Mouse (Mus musculus) ovary, postnatal 10 days (tissue): Measurements from ENCODE around the gene Anks1b.
A peak's percentile ranks its signal among the peaks of the same experiment; 100 is the strongest.

Experiments
- DNase-seq: peaks from one replicate; pipeline ENCODE4 v3.0.0; 2022; ENCODE audit warnings: low spot score

The Anks1b gene

DNA sequence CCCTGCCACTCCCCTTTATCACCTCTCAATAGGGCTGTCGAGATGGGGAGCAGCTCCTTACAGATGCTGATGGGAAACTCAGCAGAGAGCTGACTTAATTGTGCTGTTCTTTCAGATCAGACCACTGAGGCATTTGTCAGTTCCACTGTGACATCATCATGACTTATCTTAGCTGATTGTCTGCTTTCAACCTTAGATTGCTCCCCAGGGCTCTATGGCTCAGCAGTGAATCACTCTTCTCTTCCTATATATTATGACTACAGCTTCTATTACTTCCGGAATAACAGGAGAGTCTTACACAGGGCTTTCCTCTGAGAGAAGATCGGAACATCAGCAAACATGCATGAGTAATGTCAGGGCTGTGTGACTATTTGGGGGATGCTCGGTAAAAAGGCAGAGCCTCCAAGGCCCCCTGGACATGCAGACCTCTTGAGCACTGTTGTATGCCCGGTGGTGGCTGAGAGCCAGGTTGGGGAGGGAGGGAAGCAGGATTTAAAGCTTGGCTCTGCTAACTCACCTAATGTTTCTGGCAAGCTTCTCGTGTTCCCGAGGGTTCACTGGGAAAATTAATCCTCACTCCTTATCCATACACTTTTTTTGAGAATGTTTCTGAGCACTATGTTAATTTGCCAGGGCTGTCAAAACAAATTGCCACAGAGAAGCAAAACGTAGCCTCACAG, 936.7 kb downstream of the Anks1b start:
- no peak for DNase-seq

DNA sequence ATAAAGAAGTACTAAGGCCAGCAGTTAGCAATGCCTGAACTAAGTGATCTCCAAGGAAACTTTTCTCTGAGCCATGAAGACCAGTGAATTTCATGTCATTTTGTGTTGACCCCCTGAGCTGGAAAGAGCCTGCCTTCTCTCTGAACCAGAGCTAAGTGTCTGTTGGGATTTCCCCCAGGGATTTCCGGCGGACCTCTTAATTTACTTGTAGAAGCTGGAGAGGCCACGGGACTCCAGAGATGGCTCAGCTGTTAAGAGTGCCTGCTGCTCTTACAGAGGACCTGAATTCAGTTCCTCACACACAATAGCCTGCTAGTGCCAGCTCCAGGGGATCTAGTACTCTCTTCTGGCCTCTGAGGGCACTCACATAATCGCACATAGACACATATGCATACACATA, 938.1 kb downstream of the Anks1b start:
- DNase-seq: no peak

DNA sequence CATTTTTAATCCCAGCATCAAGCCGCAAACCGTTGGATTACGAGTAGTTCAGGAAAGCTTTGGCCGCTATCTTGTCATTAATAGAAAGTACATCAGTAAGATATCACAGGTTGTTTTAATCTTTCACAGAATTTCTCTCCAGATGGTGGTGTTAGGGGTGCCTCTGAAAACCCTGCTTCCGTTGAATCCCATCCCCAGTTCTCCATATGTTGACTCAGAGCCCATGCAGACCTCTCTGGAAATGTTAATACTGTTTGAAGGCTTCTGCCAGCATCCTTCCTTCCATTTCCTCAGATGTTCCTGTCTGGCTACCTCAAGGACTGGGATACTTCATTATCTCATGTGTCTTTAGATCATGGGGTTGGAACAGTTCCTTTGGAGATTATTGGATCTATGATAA, 940.0 kb downstream of the Anks1b start:
- no peak for DNase-seq

DNA sequence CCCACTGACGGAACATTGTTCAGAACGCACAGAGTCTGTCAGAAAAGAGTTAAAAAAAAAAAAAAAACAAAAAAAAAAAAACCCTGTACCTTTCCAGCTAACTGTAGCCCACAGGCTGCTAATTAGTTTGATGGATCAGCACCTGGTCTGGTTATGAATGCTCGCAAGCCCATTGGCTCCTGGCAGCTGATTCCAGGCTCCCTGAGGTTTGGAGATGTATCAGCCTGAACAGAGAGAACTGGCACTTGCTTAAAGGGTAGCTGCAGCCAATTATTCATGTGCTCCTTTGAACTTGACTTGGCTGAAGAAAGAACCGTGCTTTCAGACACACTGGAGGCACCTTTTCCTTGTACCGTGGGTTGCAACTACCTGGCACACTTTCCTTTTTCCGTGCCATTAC, 941.1 kb downstream of the Anks1b start:
- no peak for DNase-seq

DNA sequence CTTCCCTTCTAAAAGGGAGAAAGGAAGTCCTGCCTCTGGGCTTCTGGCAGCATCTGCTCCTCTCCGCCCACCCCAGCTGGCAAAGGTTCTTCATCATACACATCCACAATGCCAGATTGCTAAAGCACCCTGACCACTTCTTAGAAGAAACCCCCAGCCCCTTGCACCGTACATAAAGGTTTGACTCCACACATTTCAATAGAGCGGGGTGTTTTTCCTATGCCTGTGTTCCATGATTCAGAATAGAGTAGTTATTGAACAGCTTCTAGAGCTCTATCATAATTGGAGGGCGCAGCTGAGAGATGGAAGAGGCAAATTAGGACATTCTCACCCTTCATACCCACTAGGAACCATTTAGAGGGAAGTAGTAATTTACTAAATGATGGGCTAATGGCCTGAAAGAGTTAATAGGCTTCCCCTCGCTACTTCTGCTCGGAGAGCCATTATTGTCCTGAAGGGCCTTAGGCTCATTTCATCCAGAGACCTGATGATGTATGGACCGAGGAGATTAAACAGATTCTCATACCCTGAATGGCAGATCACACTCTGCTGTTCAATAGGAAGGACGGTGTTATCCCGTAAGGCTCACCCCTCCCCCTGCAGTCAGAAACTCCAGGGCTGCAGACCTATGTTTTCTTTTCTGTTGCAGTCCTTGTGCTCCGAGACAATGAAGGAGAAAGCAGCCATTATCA, 945.1 kb downstream of the Anks1b start:
- no peak for DNase-seq

DNA sequence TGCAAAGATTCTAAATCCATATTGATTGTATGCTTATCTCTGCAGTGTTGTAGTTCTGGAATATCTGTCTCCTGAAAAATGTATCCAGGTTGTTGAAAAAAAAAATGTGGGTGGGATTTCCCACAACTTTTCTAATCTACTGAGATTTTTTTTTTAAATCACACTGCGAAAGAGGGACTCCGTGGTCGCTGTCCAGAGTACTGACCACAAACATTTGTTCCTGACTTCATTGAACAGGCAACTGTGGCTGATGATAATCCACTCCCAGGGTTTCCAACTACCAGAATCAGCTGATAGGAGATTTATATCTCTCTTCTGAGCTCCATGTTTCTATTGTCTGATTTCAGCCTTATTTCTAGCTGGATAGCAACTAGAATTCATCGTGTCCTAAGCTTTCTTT, 950.1 kb downstream of the Anks1b start:
- no peak for DNase-seq

DNA sequence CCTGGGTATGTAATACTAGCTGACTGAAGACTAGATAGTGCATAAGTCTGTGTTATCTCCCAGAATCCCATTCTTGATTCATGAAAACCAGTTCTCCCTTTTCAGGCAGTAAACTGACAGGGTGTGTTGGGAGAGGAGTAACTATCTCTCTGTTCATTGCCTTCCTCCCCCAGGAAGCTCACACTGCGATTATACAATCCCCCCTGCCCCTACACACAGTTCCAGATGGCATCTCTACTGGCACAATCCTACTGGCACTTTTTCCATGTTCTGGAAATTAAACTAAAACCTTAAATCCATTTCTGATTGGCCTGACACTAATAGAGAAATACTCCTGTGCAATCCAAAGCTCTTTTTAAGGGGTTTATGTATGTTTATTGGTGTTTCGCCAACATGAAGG, 951.4 kb downstream of the Anks1b start:
- DNase-seq: no peak

DNA sequence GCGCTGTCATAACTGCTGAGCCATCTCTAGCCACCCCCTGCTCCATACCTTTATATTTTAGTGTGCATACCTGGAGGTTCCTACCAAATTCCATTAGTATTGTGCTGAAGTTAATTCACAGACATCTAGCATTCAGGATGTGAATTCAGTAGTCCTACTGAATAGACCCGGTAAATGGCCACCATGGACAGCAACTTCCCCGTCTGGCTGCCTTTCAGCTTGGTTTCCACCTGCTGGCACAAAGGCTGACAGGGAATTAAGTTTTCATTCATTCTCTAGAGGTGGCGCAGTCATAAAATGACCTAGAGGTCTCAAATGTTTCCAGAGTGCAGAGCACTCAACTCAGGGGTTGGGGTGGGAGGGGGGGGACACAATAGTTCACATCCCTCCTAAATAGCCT, 953.6 kb downstream of the Anks1b start:
- peak; percentile 10 for DNase-seq

DNA sequence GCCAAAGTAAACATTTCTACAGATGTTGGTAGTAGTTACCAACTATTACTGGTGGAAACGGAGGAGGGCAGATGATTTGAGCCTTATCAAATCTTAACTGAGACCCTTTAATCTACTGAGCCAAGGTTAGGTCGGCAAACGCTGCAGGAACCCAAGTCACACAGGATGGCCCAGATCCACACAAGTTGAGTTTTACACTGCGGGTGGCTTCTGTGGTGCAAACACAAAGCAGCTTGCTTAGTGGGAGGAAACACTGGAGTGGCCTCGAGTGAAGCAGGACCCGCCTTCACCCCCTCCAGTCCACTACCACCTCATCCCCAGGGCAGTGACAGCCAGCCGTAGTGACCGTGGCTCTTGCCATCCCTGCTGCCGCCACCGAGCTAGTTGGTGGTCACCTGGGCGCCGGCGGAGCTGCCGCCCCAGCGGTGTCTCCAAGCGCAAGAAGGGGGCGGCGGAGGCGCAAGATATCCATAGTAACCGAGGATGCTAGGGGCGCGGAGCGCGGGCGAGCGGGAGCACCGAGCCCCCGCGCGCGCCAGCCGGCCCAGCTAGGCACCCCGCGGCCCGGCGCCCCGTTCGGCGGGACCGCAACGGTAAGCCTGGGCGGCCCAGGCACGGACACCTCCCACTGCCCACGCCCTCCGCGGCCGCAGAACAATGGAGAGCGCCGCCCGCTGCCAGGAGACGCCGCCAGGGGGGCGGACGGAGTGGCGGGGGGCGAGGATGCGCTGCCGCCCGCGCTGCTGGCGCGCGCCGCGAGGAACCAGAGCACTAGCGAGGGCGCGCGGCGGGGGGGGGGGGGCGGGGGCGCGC, 955.5 kb downstream of the Anks1b start:
- DNase-seq: no peak

DNA sequence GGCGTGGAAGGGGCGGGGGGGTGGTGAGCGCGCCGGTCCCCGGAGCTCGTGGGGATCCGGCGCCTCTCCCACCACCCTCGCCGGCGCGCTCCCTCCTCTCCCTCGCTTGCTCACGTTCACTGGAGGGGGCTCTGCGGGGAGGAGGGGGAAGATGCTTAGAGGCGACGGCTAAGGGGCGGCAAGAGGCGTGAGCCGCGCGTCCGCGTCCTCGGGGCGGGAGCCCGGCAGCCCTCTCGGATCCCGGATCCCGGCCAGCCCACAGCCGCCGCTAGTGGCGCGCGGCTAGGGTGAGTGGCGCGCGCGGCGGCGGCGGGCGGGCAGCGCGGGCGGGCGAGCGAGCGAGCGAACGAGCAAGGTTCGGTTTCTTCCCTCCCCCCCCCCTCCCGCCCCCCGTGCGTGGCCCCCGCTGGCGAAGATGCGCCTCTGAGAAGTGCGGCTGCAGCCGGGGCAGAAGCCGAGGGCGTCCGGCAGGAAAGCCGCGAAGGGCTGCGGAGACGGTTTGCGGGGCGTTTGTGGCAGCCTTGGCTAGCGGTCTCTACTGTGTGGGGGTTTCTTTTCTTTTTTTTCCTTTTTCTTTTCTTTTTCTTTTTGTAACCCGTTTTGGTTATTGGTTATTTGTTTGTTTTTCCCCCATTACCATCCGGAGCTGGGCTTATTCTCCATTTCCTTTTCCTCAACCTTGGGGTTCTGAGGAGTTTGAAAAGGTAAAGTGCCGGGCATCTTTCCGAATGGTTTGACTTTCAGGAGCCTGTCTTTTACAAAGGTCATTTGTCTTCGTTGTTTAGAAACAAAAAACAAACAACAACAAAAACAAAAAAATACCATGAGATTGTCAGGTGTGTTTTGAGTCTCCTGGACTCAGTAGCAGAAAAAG, 956.3 kb downstream of the Anks1b start:
- DNase-seq: no peak

DNA sequence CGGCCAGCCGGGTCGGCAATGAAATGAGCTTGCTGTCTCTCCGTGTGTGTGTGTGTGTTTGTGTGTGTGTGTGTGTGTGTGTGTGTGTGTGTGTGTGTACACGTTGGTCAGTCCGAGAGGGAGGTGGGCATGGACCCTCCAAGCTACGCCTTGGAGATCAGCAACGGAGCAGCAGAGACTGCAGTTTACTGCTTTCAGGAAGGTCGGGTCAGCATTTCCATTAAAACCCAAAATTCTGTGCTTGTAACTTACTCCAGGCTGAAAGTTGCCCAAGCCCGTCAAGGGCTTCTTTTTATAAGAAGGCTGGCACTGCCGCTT, 956.9 kb downstream of the Anks1b start:
- DNase-seq: no peak

DNA sequence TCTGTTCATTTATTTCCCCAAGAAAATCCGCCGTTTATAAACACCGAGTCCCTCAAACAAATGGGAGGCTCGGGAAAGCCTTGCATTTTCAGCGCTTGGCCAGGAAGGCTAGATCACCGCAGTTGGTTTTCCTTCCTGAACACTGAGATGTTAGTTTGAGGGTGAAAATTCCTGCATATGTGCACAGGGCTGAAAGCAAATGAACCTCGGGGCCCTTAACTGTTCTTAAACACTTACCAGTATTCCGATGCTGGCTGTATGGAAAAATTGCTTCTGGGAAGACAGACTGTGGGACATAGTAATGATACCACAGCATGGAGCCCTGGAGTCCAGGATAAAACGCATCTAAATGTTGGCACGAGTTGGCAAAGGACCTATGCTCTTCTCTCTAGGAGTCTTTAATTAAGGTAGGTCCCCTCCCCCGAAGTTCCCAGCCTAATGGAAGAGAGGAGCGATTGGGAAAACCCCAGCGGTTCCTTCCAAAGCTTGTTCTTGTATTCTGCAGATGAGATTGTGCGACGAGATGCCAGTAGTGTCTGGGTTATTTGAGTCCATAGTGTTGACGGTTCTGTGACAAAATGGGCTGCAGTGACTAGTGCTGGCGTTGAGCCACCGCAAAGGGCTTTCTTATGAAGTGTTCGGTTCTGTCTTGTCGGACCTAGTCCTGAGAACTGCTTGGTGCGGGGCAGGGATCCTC, 957.4 kb downstream of the Anks1b start:
- no peak for DNase-seq

DNA sequence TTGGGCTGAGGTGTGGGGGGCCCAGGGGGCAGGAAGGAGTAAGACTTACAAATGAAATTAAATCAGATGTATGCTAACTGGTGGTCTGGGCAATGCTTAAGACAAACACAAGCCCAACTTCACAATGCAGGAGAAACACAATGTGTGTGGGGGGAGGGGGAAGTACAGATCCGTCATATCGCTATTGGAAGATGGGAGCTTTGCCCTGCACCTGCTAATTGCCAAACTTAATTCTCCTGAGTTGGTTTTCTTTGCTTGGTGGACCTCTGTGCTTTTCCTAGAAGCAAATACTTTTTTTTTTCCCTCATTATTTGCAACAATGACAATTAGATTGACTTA, 957.9 kb downstream of the Anks1b start:
- DNase-seq: no peak

DNA sequence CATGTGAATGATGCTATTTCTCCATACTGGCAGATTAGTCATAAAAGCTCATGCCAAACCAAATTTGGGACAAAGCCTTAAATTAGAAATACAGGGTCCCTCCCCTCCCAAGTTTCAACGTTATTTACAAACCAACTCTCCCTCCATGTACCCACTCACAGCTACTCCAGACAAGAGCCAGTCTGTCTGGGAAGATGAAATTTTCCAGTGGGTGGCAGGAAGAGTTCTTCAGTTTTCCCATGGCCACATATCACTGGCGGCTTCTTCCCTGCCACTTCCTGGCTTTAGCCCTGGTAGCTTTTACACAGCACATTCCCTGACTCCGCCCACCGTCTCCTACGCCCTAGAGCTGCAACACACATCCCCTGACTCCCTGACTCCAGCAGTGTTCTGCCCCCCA, 961.0 kb downstream of the Anks1b start:
- DNase-seq: no peak

DNA sequence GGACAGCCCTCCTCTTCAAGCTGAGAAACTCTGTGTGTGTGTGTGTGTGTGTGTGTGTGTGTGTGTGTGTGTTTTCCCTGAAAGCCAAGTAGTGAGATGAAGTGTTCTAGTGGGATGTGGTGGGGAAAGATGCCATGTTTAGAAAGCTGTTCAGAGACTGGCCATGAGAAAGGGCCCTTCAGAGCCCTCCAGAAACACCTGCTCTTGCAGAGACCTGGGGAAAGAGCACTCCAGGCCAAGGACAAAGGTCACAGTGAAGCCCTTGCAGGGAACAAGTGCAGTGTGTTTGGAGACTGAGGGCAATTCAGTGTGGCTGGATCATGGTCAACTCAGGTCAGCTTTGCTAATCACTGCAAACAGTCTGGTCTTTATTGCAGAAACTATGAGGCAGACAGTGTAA, 961.9 kb downstream of the Anks1b start:
- DNase-seq: no peak

DNA sequence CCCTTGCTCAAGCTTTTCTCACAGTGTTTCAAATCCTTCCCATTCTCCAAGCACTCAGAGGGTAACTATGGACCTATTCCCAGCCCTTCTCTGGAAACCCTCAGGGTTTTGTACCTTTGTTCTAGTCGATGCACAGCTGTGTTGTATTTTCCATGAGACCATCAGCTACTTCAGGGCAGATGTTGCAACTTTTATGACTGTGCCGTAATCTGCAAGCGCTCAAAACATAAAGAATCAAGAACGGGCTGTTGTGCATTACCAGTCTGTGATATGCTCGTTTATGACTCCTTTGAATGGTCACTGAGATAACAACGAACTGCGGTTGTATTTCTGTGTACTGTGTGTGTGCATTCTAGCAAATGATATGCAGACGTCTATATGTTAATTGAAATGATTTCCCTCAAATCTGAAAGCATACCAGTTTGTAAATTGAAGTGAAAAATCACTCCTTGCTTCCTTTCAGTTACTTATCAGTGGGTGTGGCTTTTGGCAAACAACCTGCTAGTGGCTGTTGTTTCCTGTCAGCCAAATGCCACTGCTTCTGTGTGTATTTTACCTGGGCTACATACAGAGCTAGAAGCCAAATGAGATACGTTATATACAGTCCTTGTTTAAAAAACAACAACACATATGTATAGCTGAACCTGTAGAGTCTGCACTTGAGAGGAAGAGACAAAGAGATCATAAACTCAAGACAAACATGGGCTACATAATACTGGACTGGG, 966.5 kb downstream of the Anks1b start:
- DNase-seq: no peak

DNA sequence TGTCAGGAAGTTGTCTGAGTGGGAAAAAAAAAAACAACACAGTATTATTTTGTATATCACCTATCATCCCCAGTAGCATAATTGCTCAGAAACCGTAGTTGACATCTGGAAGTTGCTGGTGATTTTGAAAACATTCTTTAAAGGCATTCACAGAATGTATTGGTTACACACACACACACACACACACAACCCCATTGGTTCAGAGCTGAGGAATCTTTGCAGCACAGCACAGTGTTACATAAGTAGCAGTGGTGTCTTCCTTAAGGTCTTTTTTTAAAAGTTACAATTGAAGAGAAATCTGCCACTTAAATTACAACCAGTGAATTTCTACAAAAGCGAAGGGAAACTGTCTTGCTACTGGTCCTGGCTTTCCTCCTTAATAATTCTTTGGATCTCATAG, 969.1 kb downstream of the Anks1b start:
- no peak for DNase-seq

DNA sequence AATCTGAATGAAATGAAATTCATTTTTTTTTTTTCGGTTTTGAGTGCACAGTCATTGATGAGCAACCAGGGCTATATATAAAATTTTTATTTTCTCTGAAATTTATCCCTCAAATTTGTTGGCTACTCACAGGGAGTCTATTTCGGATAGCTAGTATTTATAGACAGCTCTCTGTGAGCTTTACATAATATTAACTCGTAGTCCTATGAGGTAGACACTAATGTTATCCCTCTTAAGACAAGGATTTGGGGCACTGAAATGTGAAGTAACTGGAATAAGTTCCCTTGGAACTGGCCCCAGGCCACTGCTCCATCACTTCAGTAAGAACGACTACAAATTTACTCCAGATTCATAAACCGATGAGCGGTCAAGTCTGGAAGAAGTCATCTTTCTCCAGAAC, 977.8 kb downstream of the Anks1b start:
- DNase-seq: no peak

DNA sequence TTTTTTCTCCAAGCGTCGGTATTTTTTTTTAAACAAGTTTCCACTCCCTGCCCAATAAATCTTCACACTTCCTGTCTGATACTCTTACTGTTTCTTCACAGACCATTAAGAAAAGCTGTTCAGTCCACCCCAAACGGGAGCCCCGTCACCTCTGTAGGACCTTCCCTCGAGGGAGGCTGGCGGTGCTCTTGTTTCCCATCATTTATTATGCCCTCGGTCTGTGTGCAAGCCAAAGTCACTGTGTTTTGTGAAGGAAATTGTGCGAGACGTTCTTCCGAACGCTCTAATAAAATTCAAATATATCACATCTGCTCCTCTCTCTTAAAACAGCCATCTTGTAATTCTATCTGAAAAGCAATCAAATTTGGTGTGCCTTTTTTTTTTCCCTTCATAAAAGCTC, 978.7 kb downstream of the Anks1b start:
- DNase-seq: no peak

DNA sequence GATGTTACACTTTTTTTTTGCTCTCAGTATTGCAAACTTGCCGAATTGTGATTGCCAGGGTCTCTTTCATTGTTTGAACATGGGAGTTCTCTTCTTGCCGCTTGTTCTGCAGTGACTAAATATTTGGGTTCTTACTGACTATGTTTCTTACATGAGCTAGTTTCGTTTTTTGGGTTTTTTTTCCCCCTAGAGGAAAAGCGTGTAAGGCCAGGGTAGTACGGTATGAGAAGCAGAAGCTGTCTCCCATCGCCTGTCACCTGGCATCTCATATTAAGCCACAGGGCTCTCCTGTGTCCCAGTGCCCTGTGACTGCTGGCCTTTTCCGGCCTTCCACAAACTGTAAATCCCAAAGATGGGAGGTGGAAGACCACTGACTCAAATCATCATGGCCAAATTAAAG, 979.1 kb downstream of the Anks1b start:
- no peak for DNase-seq

DNA sequence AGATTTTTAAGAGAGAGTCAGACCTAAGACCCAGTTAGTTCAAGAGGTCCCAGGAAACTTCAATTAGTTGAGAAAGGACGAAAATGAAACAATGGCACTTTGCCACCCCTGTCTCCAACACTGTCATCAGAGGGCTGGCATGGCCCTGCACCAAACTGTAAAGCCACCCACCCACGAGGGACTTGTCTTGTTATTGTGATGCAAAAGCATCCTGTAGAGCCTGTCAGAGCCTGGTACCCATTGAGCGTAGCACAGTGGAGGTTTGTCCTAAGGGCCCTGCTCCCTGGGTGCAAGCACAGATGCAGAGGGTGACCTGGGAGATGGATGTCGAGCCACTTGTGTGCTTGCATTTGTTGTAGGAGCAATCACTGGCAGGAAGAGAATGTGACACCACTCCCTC, 983.4 kb downstream of the Anks1b start:
- no peak for DNase-seq
